Mouse (Mus musculus) midbrain, embryonic 15.5 days (tissue): ENCODE measurements around the gene Ado. TPM values are rescaled to one million over a fixed set of nuclear protein-coding genes. Genes with fewer than 3 reads are reported as not detected.

Source experiments
- ATAC-seq: fragments of 200-750 bp; cut with Nextera tagmentation; replicated peaks from 2 replicates; pipeline ENCODE4 v1.8.0; 2017; ENCODE audit warnings: moderate TSS enrichment
- H3K27ac ChIP-seq: fragments of 300-500 bp; sonication (generic); 2 replicates; pipeline ENCODE4 v1.5.1; 2015; ENCODE audit warnings: mild to moderate bottlenecking, inconsistent platforms
- H3K27me3 ChIP-seq: fragments of 300-500 bp; sonication (generic); replicated peaks from 2 replicates; pipeline ENCODE4 v1.6.1; 2015; ENCODE audit warnings: inconsistent platforms
- H3K36me3 ChIP-seq: fragments of 300-500 bp; sonication (generic); replicated peaks from 2 replicates; pipeline ENCODE4 v1.6.1; 2015; ENCODE audit warnings: inconsistent platforms
- H3K4me1 ChIP-seq: fragments of 300-500 bp; sonication (generic); 2 replicates; pipeline ENCODE4 v1.6.1; 2015; ENCODE audit warnings: inconsistent platforms
- H3K4me2 ChIP-seq: fragments of 300-500 bp; sonication (generic); 2 replicates; pipeline ENCODE4 v1.6.1; 2015; ENCODE audit warnings: inconsistent platforms, mild to moderate bottlenecking, moderate library complexity
- H3K4me3 ChIP-seq: fragments of 300-500 bp; sonication (generic); 2 replicates; pipeline ENCODE4 v1.5.1; 2015; ENCODE audit warnings: mild to moderate bottlenecking, inconsistent platforms
- H3K9ac ChIP-seq: fragments of 300-500 bp; sonication (generic); 2 replicates; pipeline ENCODE4 v1.6.1; 2015; ENCODE audit warnings: mild to moderate bottlenecking, inconsistent platforms
- H3K9me3 ChIP-seq: fragments of 300-500 bp; sonication (generic); 2 replicates; pipeline ENCODE4 v1.6.1; 2016; ENCODE audit warnings: inconsistent platforms
- WGBS: fragments of 180-500 bp; shearing (Covaris S2); methylation state at CpG from one replicate; pipeline ENCODE4 v1.1.7; 2015; ENCODE audit warnings: mixed read lengths; 5-methylcytosine and 5-hydroxymethylcytosine counted together
- polyA plus RNA-seq: library from polyadenylated mRNA; unstranded; fragments of >200 nt; fragmentation: Nextera tagmentation; extraction: Ambion mirVana; gene quantifications from 2 replicates; pipeline ENCODE4 v1.2.1, GENCODE M21; 2015

Gene Ado
- 73.8 and 76.5 TPM in 2 replicates for polyA plus RNA-seq

DNA sequence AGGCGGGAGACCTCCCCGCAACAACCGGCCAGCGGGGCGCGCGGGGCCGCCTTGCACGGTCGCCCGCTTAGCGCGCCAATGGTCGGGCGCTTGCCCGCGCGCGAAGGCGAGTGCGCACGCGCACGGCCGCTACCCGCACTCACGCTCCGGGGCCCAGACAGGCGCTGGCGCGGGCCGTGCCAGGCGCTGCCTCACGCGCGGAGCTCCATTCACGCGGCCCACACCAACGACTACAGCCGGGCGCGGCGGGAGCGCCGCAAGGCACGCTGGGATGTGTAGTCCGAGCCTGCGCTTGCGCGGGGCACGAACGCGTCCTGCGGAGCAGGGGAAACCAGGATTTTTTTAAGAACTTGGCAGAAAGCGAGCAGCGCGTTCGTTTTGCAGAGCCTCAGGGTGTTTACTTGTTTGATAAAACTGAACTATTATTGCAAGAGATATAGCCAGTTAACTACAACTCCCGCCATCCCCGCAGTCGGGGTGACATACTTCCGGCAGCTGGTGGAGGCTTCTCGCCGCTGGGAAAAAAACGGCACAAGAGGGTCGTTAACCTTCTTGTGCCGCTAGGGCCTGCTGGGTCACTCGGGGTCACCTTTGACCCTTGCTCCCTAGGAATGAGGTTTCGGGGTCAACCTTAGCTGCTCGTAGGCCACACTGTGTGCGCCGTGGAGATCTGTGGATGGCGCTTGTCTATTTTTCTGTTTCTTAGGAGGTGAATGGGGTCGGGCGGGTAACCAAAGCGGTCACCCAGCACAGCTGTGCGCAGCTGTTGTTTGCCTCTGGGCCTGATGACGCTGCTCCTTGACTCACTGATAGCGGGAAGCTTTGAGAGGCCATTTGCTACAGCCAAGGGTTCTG, at the start of gene Ado:
TSS of gene Ado (minus strand) at position 79 of the 855 bp plus-strand sequence.
- peak within 1 kb of the TSS; percentile 78 for H3K4me3 ChIP-seq
- H3K9ac ChIP-seq, result peak within 1 kb of the TSS; percentile 79
- H3K36me3 ChIP-seq, result no peaks in the 10 kb centered on the region
- WGBS, result under 1% methylated on average over 79 of the region's 79 CpGs
- no peaks in the 10 kb centered on the region for H3K9me3 ChIP-seq
- peaks cover 43% of the 10 kb centered on the region for H3K4me1 ChIP-seq
- H3K27me3 ChIP-seq, result no peaks in the 10 kb centered on the region; the same call in 1 of the 2 replicates
- H3K27ac ChIP-seq, result peak within 1 kb of the TSS; percentile 97
- peak; percentile 99 for ATAC-seq
- peak within 1 kb of the TSS; percentile 81 for H3K4me2 ChIP-seq

DNA sequence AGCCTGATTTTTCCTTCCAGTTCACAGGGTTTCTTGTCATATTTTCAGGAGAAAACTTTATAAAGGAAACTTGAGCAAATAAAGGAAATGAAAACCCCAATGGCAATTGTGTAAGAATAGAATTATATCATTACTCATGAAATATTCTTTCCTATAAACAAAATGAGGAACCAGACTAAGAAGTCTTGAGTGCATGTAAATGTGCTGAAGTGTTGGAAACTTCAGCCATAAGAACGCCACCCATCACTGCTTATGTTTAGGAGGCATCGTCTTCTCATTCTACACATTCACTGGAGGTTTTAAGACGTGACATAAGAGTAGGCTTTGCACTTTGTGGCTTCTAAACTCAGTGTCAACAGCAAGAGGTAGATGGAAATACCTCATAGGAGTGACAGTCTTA, 46.5 kb upstream of the Ado start:
- 82% methylated on average over 3 of the region's 3 CpGs for WGBS

DNA sequence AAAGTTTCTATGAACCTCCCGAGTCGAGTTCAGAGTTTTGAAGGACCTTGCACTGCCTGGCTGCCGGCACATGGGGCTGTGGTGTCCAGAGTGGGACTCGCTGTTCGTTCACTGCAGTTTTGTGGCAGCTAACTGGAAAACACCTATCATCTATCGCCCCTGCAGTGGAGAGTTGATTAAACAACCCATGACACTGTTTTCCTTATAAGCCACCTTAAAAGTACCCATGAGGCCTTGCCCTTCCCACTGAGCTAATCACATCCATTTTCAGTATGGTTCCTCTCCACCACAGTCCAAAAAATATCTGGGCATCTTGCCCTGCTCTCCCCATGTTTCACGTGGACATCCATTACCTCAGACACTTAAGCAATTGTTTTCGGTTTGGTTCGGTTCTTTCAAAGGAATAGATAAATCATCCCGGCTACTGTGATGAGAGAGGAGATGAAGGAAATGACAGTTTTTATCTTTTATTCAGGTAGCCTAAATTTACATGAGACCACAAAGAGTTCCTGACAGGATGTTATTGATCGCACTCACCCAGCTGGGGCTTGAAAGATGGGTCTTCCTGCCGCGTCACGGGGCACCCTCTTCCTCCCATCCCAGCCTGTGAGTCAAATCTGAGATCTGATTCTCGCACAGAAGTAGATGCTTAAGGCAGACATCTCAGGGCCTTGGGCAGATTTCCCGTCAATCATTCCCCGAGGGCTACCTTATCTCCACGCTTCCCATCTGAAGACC, 37.3 kb upstream of the Ado start:
- no peaks in the 10 kb centered on the region for H3K9me3 ChIP-seq
- H3K27me3 ChIP-seq, result no peaks in the 10 kb centered on the region
- H3K9ac ChIP-seq, result no peak overlapping the region
- no peak overlapping the region for H3K27ac ChIP-seq
- no peak overlapping the region for H3K4me3 ChIP-seq
- H3K36me3 ChIP-seq, result no peaks in the 10 kb centered on the region
- H3K4me1 ChIP-seq, result no peaks in the 10 kb centered on the region
- WGBS, result 87% methylated on average over 18 of the region's 18 CpGs
- ATAC-seq, result no peak
- H3K4me2 ChIP-seq, result no peak overlapping the region

More for the DNA sequence above, 46.5 kb upstream of the Ado start:
- H3K27ac ChIP-seq, result no peak overlapping the region
- H3K4me3 ChIP-seq, result no peak overlapping the region
- H3K9me3 ChIP-seq, result no peaks in the 10 kb centered on the region
- no peak overlapping the region for H3K9ac ChIP-seq
- H3K36me3 ChIP-seq, result no peaks in the 10 kb centered on the region
- no peak for ATAC-seq
- H3K4me1 ChIP-seq, result no peaks in the 10 kb centered on the region
- no peak overlapping the region for H3K4me2 ChIP-seq
- no peaks in the 10 kb centered on the region for H3K27me3 ChIP-seq

DNA sequence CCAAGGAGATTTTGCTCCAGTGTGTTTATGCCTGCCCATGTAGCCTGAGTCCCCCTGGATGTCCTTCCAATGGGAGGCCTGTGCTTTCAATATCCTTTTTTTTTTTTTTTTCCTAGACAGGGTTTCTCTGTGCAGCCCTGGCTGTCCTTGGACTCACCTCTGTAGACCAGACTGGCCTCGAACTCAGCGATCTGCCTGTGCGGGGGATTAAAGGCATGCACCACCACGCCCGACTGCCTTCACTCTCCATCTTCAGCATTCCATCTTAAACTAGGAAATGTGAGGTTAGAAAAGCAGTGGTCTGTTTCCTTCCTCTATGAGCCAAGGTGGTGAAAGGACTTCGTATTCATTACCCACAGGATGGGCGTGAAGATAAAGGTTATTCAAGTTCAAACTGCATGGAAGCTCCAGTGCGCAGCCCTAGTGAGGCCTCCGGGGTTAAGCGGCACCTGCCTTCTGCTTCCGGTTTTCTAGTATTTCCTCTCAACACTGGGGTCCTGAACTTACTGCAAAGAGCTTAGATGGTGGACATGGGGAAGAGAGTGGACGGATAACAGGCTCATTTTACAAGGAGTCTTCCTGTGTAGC, 33.0 kb upstream of the Ado start:
- no peak overlapping the region for H3K27ac ChIP-seq
- no peak for ATAC-seq
- 91% methylated on average over 12 of the region's 12 CpGs for WGBS
- no peaks in the 10 kb centered on the region for H3K4me1 ChIP-seq
- no peaks in the 10 kb centered on the region for H3K9me3 ChIP-seq
- H3K4me2 ChIP-seq, result no peak overlapping the region
- H3K27me3 ChIP-seq, result no peaks in the 10 kb centered on the region
- H3K4me3 ChIP-seq, result no peak overlapping the region
- H3K36me3 ChIP-seq, result no peaks in the 10 kb centered on the region
- no peak overlapping the region for H3K9ac ChIP-seq

DNA sequence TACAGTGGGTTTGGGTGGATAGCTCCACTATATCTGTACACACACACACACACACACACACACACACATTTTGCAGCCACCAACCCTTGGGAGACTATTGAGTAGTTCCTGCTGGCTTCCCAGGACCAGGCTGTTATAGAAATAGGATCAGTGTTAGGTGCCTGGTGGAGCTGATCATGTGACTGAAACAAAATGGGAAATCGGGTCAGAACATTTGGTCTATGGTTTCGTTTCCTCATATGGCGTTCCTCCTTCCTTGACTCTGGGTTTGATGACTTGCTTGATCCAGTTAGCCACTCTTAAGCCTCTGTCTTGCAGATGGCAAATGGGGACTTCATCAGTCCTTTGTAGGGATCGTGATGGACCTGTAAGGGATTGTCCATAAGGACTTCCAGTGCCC, 31.1 kb upstream of the Ado start:
- Histone ChIP-seq H3K4me2 (no peak overlapping the region), H3K4me1 (no peaks in the 10 kb centered on the region), H3K27me3 (no peaks in the 10 kb centered on the region), H3K9ac (no peak overlapping the region), H3K4me3 (no peak overlapping the region), H3K9me3 (no peaks in the 10 kb centered on the region), H3K27ac (no peak overlapping the region), H3K36me3 (no peaks in the 10 kb centered on the region)
- ATAC-seq, result no peak
- 95% methylated on average over 4 of the region's 4 CpGs for WGBS

DNA sequence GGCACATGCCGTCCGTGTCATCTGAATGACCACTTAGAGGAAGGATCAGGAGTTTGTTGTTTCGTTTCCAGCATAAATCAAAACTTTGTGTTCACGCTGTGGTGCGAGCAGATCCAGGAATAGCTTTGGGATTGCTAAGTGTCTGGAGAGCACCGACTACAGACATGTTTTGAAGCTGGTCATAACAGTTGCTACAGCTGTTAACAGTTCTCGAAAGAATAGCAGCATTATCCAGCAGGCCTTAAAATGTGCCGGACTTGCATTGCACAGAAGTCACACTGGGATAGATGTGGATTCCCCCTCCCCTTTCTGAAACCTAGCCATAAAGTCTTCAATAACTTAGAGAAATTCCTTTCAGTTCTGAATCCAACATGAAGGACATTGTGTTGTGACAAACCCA, 24.6 kb upstream of the Ado start:
- Histone ChIP-seq H3K27ac (no peak overlapping the region), H3K9ac (no peak overlapping the region), H3K36me3 (no peaks in the 10 kb centered on the region), H3K27me3 (no peaks in the 10 kb centered on the region), H3K4me1 (no peaks in the 10 kb centered on the region), H3K4me2 (no peak overlapping the region), H3K4me3 (no peak overlapping the region), H3K9me3 (no peaks in the 10 kb centered on the region)
- WGBS, result 64% methylated on average over 8 of the region's 8 CpGs
- ATAC-seq, result no peak

DNA sequence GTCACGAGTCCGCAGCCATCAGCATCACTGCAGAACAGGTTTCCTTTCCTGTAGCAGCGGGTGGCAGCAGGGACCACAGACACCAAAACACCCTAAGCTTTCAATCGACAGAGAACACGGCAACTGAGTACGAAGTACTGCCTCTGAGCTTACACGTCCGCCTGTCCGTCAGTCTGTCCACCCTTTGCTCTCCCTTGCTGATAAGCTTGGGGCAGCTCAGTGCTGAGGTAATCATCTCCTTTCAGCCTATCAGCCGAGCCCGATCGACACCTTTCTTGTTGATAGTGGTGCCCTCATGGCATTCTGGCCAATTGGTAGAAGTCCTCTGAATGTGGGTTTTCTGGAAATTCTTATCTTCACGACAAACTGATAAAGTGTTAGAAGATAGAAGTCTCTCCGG, 22.7 kb upstream of the Ado start:
- H3K9ac ChIP-seq, result no peak overlapping the region
- no peaks in the 10 kb centered on the region for H3K4me1 ChIP-seq
- H3K9me3 ChIP-seq, result no peaks in the 10 kb centered on the region
- ATAC-seq, result no peak
- H3K36me3 ChIP-seq, result no peaks in the 10 kb centered on the region
- H3K27me3 ChIP-seq, result no peaks in the 10 kb centered on the region
- H3K27ac ChIP-seq, result no peak overlapping the region
- no peak overlapping the region for H3K4me2 ChIP-seq
- 95% methylated on average over 14 of the region's 14 CpGs for WGBS
- H3K4me3 ChIP-seq, result no peak overlapping the region

DNA sequence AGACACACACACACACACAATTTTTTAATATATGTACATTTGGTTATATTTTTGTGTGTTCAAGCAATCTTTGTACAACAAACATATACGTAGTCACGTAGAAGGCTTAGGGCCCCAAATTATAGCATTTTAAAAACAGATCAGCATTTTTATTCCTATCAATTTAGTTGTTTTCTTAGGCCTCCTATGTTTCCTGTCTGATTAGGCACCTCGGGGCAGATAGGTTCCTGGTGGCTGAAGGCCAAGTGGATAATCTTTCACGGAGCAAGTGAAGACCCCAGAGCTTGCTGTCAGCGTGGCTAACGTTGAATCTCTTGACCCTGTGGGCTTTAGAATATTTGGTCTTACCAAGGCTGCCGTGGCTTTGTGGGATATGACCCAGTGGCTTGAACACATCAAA, 20.8 kb upstream of the Ado start:
- H3K27me3 ChIP-seq, result no peaks in the 10 kb centered on the region
- no peak for ATAC-seq
- 0 out of 2 replicates have a peak, but pooled peaks cover 5% of the 10 kb centered on the region for H3K4me1 ChIP-seq
- no peak overlapping the region for H3K9ac ChIP-seq
- WGBS, result 83% methylated on average over 7 of the region's 7 CpGs
- H3K36me3 ChIP-seq, result no peaks in the 10 kb centered on the region
- no peak overlapping the region for H3K27ac ChIP-seq
- no peaks in the 10 kb centered on the region for H3K9me3 ChIP-seq
- no peak overlapping the region for H3K4me3 ChIP-seq
- H3K4me2 ChIP-seq, result no peak overlapping the region

DNA sequence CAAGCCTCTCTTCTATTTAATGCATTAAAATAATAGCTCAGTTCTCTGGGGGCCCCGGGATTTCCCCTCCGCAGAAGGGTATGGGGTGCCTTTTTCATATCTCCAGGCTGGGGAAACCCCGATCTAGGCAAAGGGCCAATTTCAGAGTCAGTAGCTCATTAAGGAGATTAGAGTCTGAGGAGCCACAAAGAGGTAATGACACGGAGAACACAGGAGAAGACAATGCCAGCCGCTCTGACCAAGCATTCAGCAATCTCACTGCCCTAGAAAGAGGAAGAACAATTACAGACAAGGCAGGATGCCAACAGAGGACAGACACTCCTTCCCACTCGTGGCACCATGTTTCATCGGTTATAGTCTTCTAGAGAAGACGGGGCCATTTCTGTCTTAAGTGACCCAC, 17.3 kb upstream of the Ado start:
- no peaks in the 10 kb centered on the region for H3K9me3 ChIP-seq
- 47% methylated on average over 8 of the region's 8 CpGs for WGBS

DNA sequence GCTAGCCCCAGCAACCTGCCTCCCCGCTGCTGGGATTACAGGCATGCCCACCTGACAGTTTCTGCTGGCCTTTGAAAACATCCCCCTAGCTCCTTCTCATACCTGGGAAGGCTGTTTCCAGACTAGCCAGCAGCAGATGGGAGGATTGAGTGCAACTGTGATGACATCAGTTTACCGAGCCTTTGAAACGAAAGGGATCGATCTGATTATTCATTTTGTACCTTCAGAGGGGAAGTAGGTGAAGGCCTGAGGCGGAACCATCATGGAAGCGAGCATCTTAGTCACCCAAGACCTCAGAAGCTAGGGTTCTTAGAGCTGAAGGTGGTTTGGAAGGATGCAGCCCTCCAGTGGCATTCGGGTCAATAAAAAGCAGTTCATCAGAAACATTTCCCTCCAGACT, 15.8 kb upstream of the Ado start:
- H3K4me1 ChIP-seq, result peaks cover 10% of the 10 kb centered on the region; the same call in 1 of the 2 replicates
- ATAC-seq, result no peak
- H3K4me3 ChIP-seq, result no peak overlapping the region
- no peaks in the 10 kb centered on the region for H3K9me3 ChIP-seq
- no peaks in the 10 kb centered on the region for H3K27me3 ChIP-seq
- 93% methylated on average over 7 of the region's 7 CpGs for WGBS
- H3K4me2 ChIP-seq, result no peak overlapping the region
- H3K9ac ChIP-seq, result no peak overlapping the region
- no peak overlapping the region for H3K27ac ChIP-seq
- H3K36me3 ChIP-seq, result no peaks in the 10 kb centered on the region

More for the DNA sequence above, 17.3 kb upstream of the Ado start:
- no peak overlapping the region for H3K27ac ChIP-seq
- 0 out of 2 replicates have a peak, but pooled peaks cover 5% of the 10 kb centered on the region for H3K4me1 ChIP-seq
- no peak overlapping the region for H3K4me3 ChIP-seq
- no peaks in the 10 kb centered on the region for H3K36me3 ChIP-seq
- H3K4me2 ChIP-seq, result no peak overlapping the region
- H3K9ac ChIP-seq, result no peak overlapping the region
- H3K27me3 ChIP-seq, result no peaks in the 10 kb centered on the region
- ATAC-seq, result no peak

DNA sequence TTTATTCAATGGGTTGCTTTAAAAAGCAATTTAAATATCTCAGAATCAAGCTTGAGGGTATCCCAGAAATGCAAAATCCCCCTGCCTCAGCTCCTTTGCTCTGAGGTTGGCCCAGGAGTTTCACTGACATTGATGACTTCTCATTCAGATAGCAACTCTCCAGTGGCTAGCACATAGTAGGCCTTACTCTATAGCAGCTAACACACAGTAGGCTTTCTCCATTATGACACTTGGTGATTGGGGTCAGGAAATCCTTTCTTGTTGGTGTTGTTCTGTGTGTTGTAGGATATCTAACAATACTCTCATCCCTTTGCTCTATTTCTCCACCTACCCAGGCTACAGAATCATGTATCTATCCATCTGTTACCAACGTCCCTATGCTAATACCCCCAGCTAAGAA, 12.4 kb upstream of the Ado start:
- Histone ChIP-seq H3K4me1 (peaks cover 10% of the 10 kb centered on the region; the same call in 1 of the 2 replicates), H3K36me3 (no peaks in the 10 kb centered on the region), H3K9me3 (no peaks in the 10 kb centered on the region), H3K4me3 (no peak overlapping the region), H3K27me3 (no peaks in the 10 kb centered on the region), H3K9ac (no peak overlapping the region), H3K27ac (no peak overlapping the region), H3K4me2 (no peak overlapping the region)
- no peak for ATAC-seq
- WGBS, result 69% methylated on average over 1 of the region's 1 CpGs

DNA sequence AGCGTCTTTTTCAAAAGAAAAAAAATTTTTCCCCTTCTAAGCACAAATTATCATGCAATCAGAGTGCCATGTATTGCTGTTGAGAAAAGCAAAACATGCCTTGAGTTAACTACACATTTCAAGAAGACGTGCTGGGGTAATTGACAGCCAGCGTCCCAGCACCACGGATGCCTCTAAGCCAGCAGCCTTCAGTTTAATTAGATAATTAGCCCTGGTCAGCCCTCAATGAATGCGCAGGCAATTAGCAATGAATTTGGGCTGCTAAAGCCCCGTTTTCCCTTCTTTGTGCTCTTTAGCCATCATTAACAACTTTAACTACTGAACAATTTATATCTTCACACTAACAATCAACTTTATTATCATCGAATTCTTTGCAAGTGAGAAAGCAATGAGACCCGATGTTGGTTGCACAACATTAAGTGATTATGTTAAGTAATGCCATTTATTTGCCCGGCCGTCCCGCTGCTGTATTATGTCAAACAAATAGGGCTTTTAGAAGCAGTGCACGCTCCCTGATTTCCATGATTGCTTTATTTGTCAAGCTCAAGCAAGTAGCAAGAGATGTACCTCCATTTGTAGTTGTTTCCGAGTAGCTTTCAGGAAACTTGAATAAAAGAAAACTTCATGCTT, 11.1 kb upstream of the Ado start:
- Histone ChIP-seq H3K27me3 (no peaks in the 10 kb centered on the region), H3K4me3 (no peak overlapping the region), H3K9me3 (no peaks in the 10 kb centered on the region), H3K4me1 (peaks cover 5% of the 10 kb centered on the region; the same call in 1 of the 2 replicates), H3K4me2 (no peak overlapping the region), H3K36me3 (no peaks in the 10 kb centered on the region), H3K9ac (no peak overlapping the region), H3K27ac (no peak overlapping the region)
- WGBS, result 29% methylated on average over 13 of the region's 13 CpGs
- ATAC-seq, result no peak
